Mouse (Mus musculus) megakaryocyte, adult 5-6 weeks (primary cell): ENCODE results near the gene Dennd1c. TPM values are rescaled to one million over a fixed set of nuclear protein-coding genes. Genes with fewer than 3 reads are reported as not detected.

ENCODE experiments used
- ATAC-seq: 2 replicates; pipeline ENCODE4 v1.8.0; 2016; ENCODE audit warnings: mild to moderate bottlenecking, inconsistent platforms; ENCODE audit not compliant: poor library complexity, severe bottlenecking
- total RNA-seq, 2 experiments: library from RNA; stranded (forward) in 1 of 2; stranded (reverse) in 1 of 2; fragments of 153-499, 151-499 nt in 1 of 2; fragments of 221-1000, 200-1000 nt in 1 of 2; gene quantifications; 2 replicates each; pipeline versions ENCODE4 v1.2.3 to v1.2.4; 2015 to 2017

The Dennd1c gene
- total RNA-seq, 2 experiments from 2014 or later: 21.2 to 73.9 TPM

DNA sequence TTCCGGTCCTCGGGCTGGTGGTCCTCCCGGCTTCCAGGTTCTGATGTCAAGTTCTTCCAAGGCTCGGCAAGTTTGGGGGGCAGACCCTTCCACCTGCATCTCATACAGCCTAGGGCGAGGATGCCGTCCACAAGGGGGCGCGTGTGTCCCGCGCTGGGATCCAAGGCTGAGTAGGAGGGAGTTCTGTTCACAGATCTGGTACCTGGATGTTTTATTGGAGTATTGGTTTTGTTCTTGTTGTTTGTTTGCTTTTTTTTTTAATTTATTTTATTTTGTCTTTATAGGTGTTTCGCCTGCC, 18.3 kb upstream of the Dennd1c start:
- ATAC-seq: peak; percentile 72

DNA sequence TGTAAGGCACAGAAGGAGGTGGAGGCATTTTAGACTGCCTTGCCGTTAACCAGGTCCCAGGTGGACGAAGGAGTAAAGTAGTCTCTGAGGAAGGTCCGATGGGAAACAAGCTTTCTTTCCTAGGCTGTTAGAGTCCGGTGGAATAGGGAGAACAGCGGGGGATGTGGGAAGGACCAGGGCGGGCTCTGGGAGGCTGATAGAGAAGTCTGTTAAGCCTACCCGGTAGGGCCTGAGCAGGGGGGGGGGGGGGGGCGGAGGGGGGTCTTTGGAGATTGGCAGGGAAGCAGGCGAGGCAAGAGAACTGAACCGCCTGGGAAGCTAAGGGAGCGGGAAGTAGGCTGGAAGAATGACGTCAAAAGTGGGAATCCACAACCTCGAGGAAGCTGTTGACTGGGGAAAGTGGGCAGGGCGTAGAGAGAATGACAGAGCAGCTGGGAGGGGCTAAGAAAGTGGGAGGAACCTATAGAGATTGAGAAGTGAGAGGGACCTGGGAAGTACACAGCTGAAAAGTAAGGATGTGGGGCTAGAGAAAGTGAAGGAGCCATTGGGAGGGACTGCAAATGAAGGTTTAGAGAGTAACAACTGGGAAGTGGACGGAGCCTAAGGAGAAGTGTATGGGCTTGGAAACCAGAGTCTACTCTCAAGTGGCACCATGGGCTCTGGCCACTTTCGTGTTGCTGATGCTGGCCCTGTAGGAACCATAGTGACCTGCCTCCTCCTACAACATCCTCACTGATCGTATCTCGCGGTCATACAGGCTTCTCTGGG, 17.7 kb upstream of the Dennd1c start:
- ATAC-seq: peak; percentile 80

DNA sequence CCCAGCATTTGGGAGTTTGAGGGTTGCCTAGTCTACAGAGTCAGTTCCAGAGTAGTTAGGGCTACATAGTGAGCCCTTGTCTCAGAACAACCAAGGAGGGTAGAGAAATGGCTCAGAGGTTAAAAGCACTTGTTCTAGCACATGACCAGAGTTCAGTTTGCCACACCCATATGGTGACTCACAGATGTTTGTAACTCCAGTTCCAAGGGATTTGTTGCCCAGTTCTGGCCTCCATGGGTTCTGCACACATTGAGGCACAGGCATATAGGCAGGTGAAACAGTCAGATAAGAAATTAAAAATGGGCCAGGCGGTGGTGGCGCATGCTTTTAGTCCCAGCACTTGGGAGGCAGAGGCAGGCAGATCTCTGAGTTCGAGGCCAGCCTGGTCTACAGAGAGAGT, 15.9 kb upstream of the Dennd1c start:
- no peak for ATAC-seq

DNA sequence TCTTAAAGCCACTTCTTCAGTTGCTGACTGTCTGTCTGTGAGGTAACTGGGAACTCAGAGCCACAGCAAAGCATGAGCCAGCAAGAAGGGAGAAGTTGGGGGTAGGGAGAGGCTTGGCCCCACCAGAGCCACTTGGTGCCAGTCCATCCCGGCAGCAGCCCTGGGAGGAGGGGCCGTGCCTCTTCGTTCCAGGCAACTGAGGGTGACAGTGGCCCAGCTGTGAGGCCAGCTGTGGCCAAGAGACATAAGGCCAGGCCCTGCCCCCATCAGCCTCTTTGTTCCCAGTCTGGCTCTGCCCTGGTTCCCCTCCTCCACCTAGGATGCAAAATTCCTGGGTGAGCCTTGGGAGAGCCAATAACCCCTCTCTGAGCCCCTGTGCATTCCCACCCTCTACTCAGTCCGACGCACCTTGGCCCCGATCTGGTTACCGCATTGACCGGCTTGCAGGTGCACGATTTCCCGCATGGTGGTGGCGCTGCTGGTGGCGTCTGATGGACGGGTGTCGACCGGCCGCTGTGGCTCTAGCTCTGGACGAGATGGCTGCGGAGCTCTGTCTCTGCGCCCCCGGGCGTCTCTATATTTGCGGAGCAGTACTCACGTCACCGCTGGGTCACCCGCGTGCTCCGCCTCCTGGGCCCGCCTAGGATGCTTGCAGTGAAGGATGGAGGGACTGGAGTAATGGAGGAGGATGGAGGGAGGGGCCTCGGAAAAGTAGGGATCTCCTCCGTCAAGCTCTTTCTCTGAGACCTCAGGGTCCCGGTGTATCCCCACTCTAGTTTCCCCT, 8.9 kb upstream of the Dennd1c start, which contains the start of gene Tubb4a:
Gene Tubb4a (minus strand): TSS at position 734 of the 784 bp plus-strand sequence.
- 0 out of 2 replicates have a peak, but pooled peaks have one; percentile 21 for ATAC-seq

DNA sequence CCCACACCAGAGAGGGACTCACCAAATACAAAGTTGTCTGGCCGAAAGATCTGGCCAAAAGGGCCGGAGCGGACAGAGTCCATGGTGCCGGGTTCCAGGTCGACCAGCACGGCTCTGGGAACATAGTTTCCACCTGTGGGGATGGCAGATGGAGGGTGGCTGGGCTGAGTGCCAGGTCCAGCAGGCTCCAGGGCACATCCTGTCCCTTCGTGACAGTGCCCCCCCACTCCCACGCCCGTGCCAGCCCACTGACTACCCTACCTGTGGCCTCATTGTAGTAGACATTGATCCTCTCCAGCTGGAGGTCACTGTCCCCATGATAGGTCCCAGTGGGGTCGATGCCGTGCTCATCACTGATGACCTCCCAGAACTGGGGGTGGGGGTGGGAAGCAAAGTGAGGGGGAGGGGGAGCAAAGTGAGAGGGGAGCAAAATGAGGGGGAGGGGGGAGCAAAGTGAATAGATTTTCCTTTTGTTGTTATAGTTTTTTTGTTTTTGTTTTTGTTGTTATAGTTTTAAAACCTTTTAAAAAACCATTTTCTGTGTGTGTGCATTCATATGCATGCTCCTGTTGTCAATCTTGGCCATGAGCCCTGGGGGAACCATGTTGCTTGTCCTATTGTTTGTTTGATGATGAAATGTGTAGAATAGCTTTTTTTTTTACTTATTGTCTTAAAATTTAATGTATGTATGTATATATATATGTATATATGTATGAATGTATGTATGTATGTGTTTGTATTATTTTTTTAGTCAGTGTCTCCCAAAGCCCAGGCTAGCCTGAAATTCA, 7.8 kb upstream of the Dennd1c start:
- ATAC-seq: no peak

DNA sequence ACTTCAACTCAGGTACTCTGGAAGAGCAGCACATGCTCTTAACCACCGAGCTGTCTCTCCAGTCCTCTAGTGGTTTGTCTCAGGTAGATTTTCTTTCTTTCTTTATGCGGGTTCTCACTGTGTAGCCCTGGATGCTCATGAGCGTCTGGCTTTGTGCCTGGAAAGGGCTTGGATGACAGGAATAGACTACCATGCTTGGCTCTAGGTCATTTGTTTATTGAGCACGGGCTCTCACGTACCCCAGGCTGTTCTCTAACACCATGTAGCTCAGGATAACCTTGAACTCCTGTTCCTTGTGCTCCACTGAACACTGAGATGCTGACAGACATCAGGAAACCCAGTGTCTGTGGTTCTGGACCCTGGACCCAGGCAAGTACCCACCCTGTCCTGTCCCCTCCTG, 4.2 kb upstream of the Dennd1c start:
- no peak for ATAC-seq

DNA sequence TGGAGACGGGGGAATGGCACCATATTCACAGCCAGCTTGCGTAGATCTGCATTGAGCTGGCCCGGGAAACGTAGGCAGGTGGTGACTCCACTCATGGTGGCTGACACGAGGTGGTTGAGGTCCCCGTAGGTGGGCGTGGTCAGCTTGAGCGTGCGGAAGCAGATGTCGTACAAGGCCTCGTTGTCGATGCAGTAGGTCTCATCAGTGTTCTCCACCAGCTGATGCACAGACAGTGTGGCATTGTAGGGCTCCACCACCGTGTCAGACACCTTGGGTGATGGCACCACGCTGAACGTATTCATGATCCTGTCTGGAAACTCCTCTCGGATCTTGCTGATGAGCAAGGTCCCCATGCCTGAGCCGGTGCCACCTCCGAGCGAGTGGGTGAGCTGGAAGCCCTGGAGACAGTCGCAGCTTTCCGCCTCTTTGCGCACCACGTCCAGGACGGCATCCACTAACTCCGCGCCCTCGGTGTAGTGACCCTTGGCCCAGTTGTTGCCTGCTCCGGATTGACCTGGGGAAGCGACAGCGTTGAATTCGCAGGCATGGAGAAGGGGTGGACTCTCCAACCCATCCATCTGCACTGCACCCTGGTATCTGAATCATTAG, 3.0 kb upstream of the Dennd1c start:
- no peak for ATAC-seq

DNA sequence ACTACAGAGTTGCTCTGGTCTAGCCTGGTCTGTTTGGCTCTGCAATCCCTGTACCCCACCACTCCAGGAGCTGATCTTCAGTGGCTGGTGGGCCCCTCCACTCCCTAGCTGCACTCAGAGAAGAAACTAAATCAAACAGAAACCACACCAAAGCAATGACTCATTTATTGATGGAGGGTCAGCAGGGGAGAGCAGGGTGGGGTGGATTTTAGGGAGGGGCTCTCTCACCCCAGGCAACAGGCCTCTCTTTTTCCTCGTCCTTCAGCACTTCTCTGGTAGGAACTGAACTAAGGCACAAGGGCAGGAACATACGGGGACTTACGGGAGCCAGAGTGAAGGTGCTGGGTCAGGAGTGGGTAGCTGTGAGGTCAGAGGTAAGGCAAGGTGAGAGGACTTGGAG, 1.6 kb upstream of the Dennd1c start:
- no peak for ATAC-seq

DNA sequence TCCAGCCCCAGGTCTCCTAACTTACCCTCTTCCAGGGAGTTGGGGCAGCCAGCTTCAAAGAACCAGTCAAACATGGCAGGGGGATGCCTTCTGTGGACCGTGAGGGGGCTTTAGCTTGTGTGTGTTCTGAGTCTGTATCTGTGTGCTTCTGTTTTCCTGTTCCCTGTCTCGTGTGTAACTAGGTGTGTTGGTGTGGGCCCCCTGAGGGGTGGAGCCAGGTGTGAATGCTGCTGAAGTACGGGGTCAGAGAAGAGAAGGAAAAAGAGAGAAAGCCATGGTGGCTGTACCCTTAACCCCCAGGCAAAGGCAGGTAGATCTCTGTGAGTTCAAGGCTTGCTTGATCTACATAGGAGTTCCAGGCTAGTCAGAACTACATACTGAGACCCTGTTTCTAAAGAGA, 1.4 kb downstream of the Dennd1c start:
- no peak for ATAC-seq

DNA sequence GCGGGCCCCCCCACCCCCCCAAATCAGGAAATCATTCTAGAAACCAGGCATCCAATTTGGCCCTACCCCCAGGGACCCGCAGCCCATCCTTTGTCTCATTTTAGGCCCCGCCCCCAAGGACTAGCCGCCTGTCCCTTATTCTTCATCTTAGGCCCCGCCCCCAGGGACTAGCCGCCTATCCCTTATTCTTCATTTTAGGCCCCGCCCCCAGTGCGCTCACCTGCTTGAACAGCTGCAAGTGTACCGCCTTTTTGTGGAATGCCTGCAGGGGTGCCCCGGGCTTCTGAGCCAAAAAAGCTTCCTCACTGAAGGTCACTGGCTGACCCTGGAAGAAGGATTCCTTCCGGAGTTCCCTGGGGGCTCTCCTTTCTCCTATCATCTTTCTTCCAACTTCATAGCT, 7.6 kb downstream of the Dennd1c start:
- no peak for ATAC-seq

DNA sequence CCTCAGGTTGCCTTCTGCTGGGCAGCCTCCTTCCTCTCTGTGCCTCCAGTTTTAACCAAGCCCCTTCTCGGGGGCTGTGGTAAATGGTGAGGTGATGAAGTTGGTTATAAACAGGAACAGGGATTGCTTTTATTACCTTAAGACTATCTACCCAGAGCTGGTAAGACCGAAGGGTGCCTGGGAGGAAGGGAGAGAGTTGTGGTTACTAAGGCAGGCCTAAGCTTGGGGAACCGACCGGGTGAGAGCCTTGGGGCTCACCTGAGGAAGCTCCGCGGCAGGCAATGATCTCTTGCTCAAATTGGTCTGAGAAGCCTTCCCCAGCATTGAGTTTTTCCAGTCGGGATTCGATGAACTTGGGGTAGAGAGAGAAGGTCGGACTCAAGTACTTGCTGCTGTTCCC, 8.0 kb downstream of the Dennd1c start:
- no peak for ATAC-seq

DNA sequence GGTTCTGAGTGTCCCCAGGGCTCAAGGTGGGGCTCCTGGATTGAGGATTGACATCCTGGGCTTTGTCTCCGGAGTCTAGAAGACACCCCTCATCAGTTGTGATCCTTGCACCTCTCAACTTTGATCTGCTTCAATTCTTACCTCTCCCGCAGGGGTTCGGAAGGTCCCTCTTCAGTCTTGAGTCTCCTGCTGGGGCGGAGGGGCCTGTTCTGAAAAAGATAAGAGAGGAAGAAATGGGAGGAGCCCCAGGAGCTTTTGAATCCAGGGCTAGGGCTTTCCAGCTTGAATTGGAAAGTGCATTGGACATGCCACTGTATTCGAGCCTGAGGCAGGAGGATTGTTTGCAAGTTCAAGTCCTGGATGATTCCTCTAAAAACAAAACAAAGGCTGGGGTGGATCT, 11.4 kb downstream of the Dennd1c start:
- ATAC-seq: no peak

DNA sequence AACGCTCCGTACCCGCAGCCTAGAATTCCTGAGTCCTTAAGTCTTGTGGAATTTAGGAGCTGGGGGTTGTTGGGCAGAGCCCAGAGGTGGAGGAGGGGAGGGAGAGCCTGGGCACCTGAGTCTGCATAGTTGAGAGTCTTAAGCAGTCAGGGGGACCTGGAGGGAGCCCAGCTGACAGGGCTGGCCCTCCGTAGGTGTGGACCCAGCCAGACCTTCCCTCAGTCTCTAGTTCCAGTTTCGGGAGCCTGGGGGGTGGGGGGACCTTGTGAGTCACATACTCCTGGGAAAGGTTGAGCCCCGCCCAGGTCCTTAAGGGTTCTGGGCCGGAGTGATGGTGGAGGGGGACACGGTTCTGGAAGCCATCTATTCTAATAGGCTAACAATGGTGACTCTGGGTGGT, 15.3 kb downstream of the Dennd1c start:
- ATAC-seq: no peak

DNA sequence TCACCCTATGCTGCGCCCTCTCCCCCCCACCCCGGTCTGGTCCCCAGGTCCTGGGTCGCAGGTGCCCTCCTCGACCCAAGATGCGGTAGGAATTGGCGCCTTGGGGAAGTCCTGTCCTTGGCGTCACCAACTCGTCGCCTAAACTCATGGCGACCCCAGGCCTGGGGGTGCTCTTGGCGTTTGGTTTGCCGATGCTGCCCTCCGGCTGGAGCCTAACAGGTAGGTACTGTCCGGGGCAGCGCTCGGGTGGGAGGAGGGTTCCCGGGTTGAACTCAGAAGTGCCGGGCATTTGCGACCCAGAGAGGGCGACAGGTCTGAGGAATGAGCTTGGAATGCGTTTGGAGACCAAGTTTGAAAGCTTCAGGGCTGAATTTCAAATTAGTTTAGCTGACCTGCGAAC, 15.8 kb downstream of the Dennd1c start:
- no peak for ATAC-seq

DNA sequence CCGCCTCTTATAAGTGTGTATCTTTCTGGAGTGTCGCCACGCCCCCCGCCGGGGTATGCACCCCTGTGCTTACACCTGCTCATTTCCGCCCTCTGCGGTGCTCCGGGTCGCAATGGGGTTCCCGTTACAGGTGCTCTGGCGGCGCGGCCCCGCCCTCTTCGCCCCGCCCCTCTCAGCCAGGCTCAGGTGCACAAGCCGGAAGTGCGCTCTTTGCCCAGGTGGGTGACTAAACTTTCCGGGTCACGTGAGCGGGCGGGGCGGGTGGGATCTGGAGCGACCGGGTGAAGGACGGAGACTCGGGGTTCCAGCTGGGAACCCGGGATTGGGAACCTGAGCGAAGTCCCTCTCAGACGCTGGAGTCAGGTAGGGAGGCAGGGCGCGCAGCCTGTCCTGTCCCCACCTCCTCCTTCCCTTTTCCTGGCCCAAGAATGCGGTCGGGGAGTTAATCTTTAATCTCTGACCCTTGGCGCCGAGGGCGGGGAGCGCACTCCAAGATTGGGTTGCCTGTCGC, 16.2 kb downstream of the Dennd1c start:
- ATAC-seq: no peak

DNA sequence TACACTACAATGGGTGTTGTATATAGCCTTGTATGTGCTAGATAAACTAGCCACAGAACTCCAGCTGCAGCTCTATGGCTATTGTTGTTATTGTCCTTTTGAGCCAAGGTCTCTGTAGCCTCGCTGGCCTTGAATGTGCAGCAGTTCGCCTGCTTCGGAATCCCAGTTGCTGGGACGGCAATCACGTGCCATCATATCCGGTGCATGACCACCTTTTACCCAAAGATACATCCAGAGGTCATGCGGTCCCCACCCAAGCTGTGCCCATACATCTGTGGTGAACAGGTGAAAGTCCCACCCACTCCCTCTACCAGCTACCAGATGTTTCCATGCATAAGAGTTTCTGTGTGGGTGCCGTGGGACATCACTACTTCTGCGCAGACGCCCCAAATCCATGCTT, 17.2 kb downstream of the Dennd1c start:
- ATAC-seq: no peak

DNA sequence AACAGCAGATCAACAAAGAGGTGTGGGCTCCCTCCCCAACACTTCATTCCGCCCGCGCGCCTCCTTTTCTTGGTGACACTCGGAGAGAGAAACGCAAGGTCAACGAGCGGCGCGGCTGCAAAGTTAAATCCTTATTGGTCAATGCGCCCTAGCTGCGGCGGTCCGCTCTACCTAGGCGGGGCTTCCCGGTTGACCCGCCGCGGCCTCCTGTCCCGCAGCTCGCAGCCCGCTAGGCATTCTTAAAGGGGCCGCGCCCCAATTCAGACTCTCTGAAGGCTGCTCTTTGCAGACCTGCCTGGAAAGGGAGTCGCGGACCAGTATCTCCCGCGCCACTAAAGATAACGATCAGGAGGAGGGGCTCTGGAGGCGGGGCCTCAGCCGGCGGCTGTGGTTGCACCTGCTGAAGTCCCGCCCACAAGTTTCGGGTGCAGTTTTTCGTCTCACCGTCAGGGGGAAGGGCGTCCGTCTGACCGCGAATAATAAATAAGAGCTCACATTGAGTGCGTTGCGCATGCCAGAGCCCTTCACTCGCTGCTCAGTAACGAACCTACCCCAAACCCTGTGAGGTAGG, 18.0 kb downstream of the Dennd1c start:
- peak; percentile 87 for ATAC-seq

DNA sequence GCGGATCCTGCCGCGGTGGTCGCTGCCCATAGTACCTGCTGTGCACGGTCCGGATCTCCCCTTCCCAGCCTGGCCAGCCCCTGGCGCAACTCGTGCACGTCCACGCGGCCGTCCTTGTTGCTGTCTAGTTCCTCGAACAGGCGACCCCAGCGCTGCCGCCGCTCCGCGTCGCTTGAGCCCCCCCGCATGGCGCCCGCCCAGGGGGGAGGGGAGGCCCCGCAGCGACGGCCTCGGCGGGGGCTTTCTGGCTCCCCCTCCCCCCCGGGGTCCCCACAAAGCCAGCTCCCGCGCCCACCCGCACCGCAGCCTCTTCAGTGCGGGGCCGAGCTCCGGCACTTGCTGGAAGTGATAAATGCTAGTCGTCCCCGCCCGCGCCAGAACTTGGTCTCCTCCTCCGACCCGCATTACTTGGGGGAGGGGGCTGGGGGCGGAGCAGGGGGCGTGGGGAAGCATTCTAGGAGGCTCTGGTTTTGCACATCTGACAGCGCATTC, 18.8 kb downstream of the Dennd1c start, which contains the start of gene Slc25a23:
Gene Slc25a23 (minus strand): TSS at position 378 of the 492 bp plus-strand sequence.
- ATAC-seq: no peak

DNA sequence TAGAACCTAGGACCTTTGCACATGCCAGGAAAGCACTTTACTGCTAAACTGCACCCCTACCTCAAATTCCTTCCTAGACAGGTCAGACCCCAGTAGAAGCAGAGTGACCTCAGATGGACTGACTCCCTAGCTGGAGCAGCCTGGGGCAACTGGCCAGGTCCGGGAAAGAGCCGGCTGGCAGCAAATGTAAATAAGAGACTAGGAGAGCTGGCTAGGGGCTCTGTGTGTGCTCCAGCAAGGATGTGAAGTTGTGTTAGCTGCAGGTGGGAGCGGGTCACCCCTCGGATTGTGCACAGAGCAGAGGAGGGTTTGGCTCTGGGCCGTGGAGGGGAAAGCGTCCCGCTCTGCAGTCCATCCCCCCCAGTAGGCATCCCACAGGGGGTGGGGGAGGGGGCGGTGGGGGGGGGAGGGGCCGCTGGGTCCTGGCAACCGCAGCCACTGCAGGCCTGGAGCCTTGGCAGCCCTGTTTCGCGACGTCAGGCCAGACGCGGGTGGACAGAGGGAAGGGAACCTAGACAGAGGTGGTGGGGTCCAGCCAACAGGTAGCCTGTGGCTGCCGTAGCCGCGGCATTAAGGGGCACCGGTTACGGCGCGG, 19.3 kb downstream of the Dennd1c start, which contains the start of gene Crb3:
Gene Crb3 (plus strand): TSS at position 215 of the 595 bp plus-strand sequence.
- no peak for ATAC-seq

DNA sequence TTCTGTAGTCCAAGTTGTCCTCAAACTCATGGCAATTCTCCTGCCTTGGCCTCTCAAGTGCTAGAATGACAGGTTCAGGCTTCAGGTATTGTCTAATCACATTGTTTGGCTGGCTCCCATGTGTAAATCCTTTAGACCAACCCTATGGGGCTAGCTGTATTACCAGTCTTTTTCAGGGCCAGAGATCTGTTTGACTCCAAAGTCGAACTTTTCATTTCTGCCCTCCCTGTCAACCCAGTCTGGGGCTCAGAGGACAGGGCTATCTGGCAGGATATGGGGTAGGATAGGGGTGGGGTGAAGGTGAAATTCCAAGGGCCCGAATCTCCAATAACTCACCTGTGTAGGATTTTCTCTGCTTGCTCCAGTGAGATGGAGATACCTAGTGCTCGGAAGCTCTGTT, 22.1 kb downstream of the Dennd1c start:
- no peak for ATAC-seq
